Mouse (Mus musculus) liver, adult 2 months (tissue): ENCODE measurements at regions not wholly inside any gene's neighbourhood (a gene's known extent, or its start where the extent isn't known, plus 50 kb on each side); places are given as distances from the start of the nearest gene placed in this dataset.
"Not testable (repeated sequence)": the region's sequence is repeated elsewhere in the genome, so short reads cannot be mapped to it uniquely, and the experiment has no call there.

Experiments used
- CTCF ChIP-seq: fragments of 200-500 bp; IDR thresholded peaks from 2 replicates; pipeline ENCODE4 v1.5.1; 2011; ENCODE audit warnings: low read depth, low read length, control low read depth
- POLR2A ChIP-seq: fragments of 200-500 bp; IDR thresholded peaks from 2 replicates; pipeline ENCODE4 v1.6.1; 2011; ENCODE audit warnings: low read length, control low read depth; ENCODE audit not compliant: insufficient read depth; ENCODE audit errors: extremely low read depth

DNA sequence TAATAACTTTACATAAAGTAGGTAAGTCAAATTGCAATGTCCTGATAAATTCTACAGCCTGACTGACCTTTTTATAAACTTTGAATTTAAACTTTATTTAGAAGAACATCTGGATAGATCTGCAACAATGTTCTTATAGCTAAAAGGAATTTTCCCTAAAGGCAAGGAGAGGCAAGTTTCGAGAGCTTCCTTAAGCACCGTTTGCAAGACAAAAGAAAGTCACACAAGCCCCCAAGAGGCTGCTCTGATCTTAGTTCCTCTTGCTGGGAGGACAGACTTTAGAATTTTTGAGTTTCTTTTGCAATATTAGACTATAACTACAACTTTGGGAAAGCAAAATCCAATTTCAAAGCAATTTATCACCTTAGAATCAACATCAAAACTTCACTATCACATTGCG is 165.7 kb upstream of the Klf6 start:
- not testable (repeated sequence) for TF ChIP-seq CTCF, POLR2A
